Mouse (Mus musculus): ENCODE data around the gene Rnf130.

GRCm38 (mm10) chr11:50062116-50062515 lies 37.0 kb downstream of the Rnf130 start:
- TF ChIP-seq CTCF (IDR thresholded peaks at IDR 0.05; ENCODE audit: low read depth) (no peak), EP300 (IDR thresholded peaks at IDR 0.05; ENCODE audit: low read depth) (no peak)
